Mouse (Mus musculus) liver, embryonic 14.5 days (tissue): ENCODE measurements at regions not wholly inside any gene's neighbourhood (a gene's known extent, or its start where the extent isn't known, plus 50 kb on each side); places are given as distances from the start of the nearest gene placed in this dataset.

Experiments used
- CTCF ChIP-seq: IDR thresholded peaks from 2 replicates; pipeline ENCODE4 v1.5.1; 2016; ENCODE audit warnings: antibody characterized with exemption, low read depth, control low read depth
- EP300 ChIP-seq: IDR thresholded peaks from 2 replicates; pipeline ENCODE4 v1.6.1; 2016; ENCODE audit warnings: antibody characterized with exemption, low read depth

GRCm38 (mm10) chr7:71541467-71541866 is 190.2 kb upstream of the Gm10295 start:
- TF ChIP-seq CTCF: no peak
- no peak for TF ChIP-seq EP300
